Mouse (Mus musculus) hindbrain, embryonic 16.5 days (tissue): Measurements from ENCODE around the gene Ttbk2. TPM values are rescaled to one million over a fixed set of nuclear protein-coding genes. Genes with fewer than 3 reads are reported as not detected.

Experiments used
- ATAC-seq: fragments of 200-750 bp; cut with Nextera tagmentation; 2 replicates; pipeline ENCODE4 v1.8.0; 2017; ENCODE audit warnings: moderate TSS enrichment, moderate library complexity
- H3K27ac ChIP-seq: fragments of 300-500 bp; sonication (generic); 2 replicates; pipeline ENCODE4 v1.5.1; 2014; ENCODE audit warnings: low read depth, mild to moderate bottlenecking, control low read depth, low read length, moderate library complexity
- H3K27me3 ChIP-seq: fragments of 300-500 bp; sonication (generic); replicated peaks from 2 replicates; pipeline ENCODE4 v1.6.1; 2014; ENCODE audit warnings: low read length; ENCODE audit not compliant: control insufficient read depth, insufficient read depth
- H3K36me3 ChIP-seq: fragments of 300-500 bp; sonication (generic); 2 replicates; pipeline ENCODE4 v1.6.1; 2014; ENCODE audit warnings: mild to moderate bottlenecking, low read length, moderate library complexity, mixed read lengths; ENCODE audit not compliant: control insufficient read depth, insufficient read depth
- H3K4me1 ChIP-seq: fragments of 300-500 bp; sonication (generic); 2 replicates; pipeline ENCODE4 v1.6.1; 2014; ENCODE audit warnings: low read depth, low read length; ENCODE audit not compliant: control insufficient read depth, insufficient read depth
- H3K4me2 ChIP-seq: fragments of 300-500 bp; sonication (generic); 2 replicates; pipeline ENCODE4 v1.6.1; 2014; ENCODE audit warnings: mild to moderate bottlenecking, low read length, control low read depth, moderate library complexity
- H3K4me3 ChIP-seq: fragments of 300-500 bp; sonication (generic); 2 replicates; pipeline ENCODE4 v1.5.1; 2014; ENCODE audit warnings: mild to moderate bottlenecking, low read length, control low read depth, moderate library complexity
- H3K9ac ChIP-seq: fragments of 300-500 bp; sonication (generic); 2 replicates; pipeline ENCODE4 v1.6.1; 2014; ENCODE audit warnings: low read depth, mild to moderate bottlenecking, control low read depth, low read length, moderate library complexity
- H3K9me3 ChIP-seq: fragments of 300-500 bp; sonication (generic); 2 replicates; pipeline ENCODE4 v1.6.1; 2014; ENCODE audit warnings: mild to moderate bottlenecking, low read length, moderate library complexity; ENCODE audit not compliant: control insufficient read depth
- WGBS: fragments of 180-500 bp; shearing (Covaris S2); extraction: QIAGEN DNeasy Blood & Tissue Kit; methylation state at CpG from one replicate; pipeline ENCODE4 v1.1.7; 2014; 5-methylcytosine and 5-hydroxymethylcytosine counted together
- polyA plus RNA-seq: library from polyadenylated mRNA; unstranded; fragments of >200 nt; fragmentation: Nextera tagmentation; extraction: Ambion mirVana; gene quantifications from 2 replicates; pipeline ENCODE4 v1.2.1, GENCODE M21; 2015

The Ttbk2 gene
- polyA plus RNA-seq, result 11.1 and 11.5 TPM in 2 replicates

- H3K4me3 ChIP-seq, result peak within 1 kb of the TSS; percentile 93
- H3K4me2 ChIP-seq, result peak within 1 kb of the TSS; percentile 69
- H3K36me3 ChIP-seq, result no peaks in the 10 kb centered on the region
- peak; percentile 100 for ATAC-seq
- H3K27me3 ChIP-seq, result no peaks in the 10 kb centered on the region
- H3K9ac ChIP-seq, result peak within 1 kb of the TSS; percentile 95
- peaks cover 6% of the 10 kb centered on the region for H3K4me1 ChIP-seq
- no peaks in the 10 kb centered on the region for H3K9me3 ChIP-seq
- H3K27ac ChIP-seq, result peak within 1 kb of the TSS; percentile 90
- under 1% methylated on average over 39 of the region's 39 CpGs for WGBS
Measured at GRCm38 (mm10) chr2:120850424-120851082, at the start of gene Ttbk2. TSS of gene Ttbk2 (minus strand) at chr2:120850604.

- Histone ChIP-seq H3K27ac (no peak overlapping the region), H3K4me3 (no peak overlapping the region), H3K4me2 (no peak overlapping the region), H3K36me3 (peaks cover 50% of the 10 kb centered on the region), H3K27me3 (no peaks in the 10 kb centered on the region), H3K9ac (no peak overlapping the region), H3K9me3 (no peaks in the 10 kb centered on the region), H3K4me1 (no peaks in the 10 kb centered on the region)
- 97% methylated on average over 3 of the region's 3 CpGs for WGBS
- no peak for ATAC-seq
Measured at GRCm38 (mm10) chr2:120896361-120896760, 46.0 kb upstream of the Ttbk2 start.

- H3K4me2 ChIP-seq, result no peak overlapping the region
- no peak overlapping the region for H3K4me3 ChIP-seq
- no peaks in the 10 kb centered on the region for H3K9me3 ChIP-seq
- H3K4me1 ChIP-seq, result no peaks in the 10 kb centered on the region
- H3K27ac ChIP-seq, result no peak overlapping the region
- WGBS, result 92% methylated on average over 5 of the region's 5 CpGs
- H3K27me3 ChIP-seq, result no peaks in the 10 kb centered on the region
- no peak overlapping the region for H3K9ac ChIP-seq
- peaks cover 28% of the 10 kb centered on the region for H3K36me3 ChIP-seq
- ATAC-seq, result no peak
Measured at GRCm38 (mm10) chr2:120887601-120888000, 37.2 kb upstream of the Ttbk2 start.

- no peak overlapping the region for H3K27ac ChIP-seq
- WGBS, result 90% methylated on average over 2 of the region's 2 CpGs
- H3K9me3 ChIP-seq, result no peaks in the 10 kb centered on the region
- H3K4me2 ChIP-seq, result no peak overlapping the region
- H3K9ac ChIP-seq, result no peak overlapping the region
- no peaks in the 10 kb centered on the region for H3K27me3 ChIP-seq
- ATAC-seq, result no peak
- H3K4me3 ChIP-seq, result no peak overlapping the region
- H3K36me3 ChIP-seq, result peaks cover 34% of the 10 kb centered on the region
- H3K4me1 ChIP-seq, result no peaks in the 10 kb centered on the region
Measured at GRCm38 (mm10) chr2:120873192-120873591, 22.8 kb upstream of the Ttbk2 start.

GRCm38 (mm10) chr2:120871447-120872336 lies 21.3 kb upstream of the Ttbk2 start:
- Histone ChIP-seq H3K9ac (no peak overlapping the region), H3K27me3 (no peaks in the 10 kb centered on the region), H3K27ac (no peak overlapping the region), H3K4me2 (no peak overlapping the region), H3K9me3 (no peaks in the 10 kb centered on the region), H3K4me3 (no peak overlapping the region), H3K4me1 (no peaks in the 10 kb centered on the region), H3K36me3 (peaks cover 35% of the 10 kb centered on the region)
- WGBS, result 71% methylated on average over 9 of the region's 9 CpGs
- no peak for ATAC-seq

GRCm38 (mm10) chr2:120867336-120867735 lies 16.9 kb upstream of the Ttbk2 start:
- Histone ChIP-seq H3K36me3 (peaks cover 32% of the 10 kb centered on the region), H3K27ac (no peak overlapping the region), H3K9me3 (no peaks in the 10 kb centered on the region), H3K27me3 (no peaks in the 10 kb centered on the region), H3K4me3 (no peak overlapping the region), H3K4me2 (no peak overlapping the region), H3K9ac (no peak overlapping the region), H3K4me1 (no peaks in the 10 kb centered on the region)
- 92% methylated on average over 5 of the region's 5 CpGs for WGBS
- ATAC-seq, result no peak

- ATAC-seq, result no peak
- Histone ChIP-seq H3K9me3 (no peaks in the 10 kb centered on the region), H3K4me1 (no peaks in the 10 kb centered on the region), H3K4me2 (no peak overlapping the region), H3K27me3 (no peaks in the 10 kb centered on the region), H3K36me3 (peaks cover 37% of the 10 kb centered on the region), H3K9ac (no peak overlapping the region), H3K4me3 (no peak overlapping the region), H3K27ac (no peak overlapping the region)
- WGBS, result 27% methylated on average over 1 of the region's 1 CpGs
Measured at GRCm38 (mm10) chr2:120866561-120866960, 16.2 kb upstream of the Ttbk2 start.

- Histone ChIP-seq H3K4me3 (no peak overlapping the region), H3K9me3 (no peaks in the 10 kb centered on the region), H3K27me3 (no peaks in the 10 kb centered on the region), H3K4me1 (no peaks in the 10 kb centered on the region), H3K4me2 (no peak overlapping the region), H3K9ac (no peak overlapping the region), H3K36me3 (peaks cover 31% of the 10 kb centered on the region), H3K27ac (no peak overlapping the region)
- ATAC-seq, result no peak
- WGBS, result 100% methylated on average over 1 of the region's 1 CpGs
Measured at GRCm38 (mm10) chr2:120863389-120863788, 13.0 kb upstream of the Ttbk2 start.

- no peak for ATAC-seq
- Histone ChIP-seq H3K27ac (no peak overlapping the region), H3K9ac (no peak overlapping the region), H3K36me3 (peaks cover 21% of the 10 kb centered on the region), H3K4me2 (no peak overlapping the region), H3K27me3 (no peaks in the 10 kb centered on the region), H3K9me3 (no peaks in the 10 kb centered on the region), H3K4me3 (no peak overlapping the region), H3K4me1 (no peaks in the 10 kb centered on the region)
- WGBS, result 87% methylated on average over 1 of the region's 1 CpGs
Measured at GRCm38 (mm10) chr2:120860699-120861098, 10.3 kb upstream of the Ttbk2 start.
